Mouse (Mus musculus): ENCODE results near the gene Dip2c.

Dip2c gene

DNA sequence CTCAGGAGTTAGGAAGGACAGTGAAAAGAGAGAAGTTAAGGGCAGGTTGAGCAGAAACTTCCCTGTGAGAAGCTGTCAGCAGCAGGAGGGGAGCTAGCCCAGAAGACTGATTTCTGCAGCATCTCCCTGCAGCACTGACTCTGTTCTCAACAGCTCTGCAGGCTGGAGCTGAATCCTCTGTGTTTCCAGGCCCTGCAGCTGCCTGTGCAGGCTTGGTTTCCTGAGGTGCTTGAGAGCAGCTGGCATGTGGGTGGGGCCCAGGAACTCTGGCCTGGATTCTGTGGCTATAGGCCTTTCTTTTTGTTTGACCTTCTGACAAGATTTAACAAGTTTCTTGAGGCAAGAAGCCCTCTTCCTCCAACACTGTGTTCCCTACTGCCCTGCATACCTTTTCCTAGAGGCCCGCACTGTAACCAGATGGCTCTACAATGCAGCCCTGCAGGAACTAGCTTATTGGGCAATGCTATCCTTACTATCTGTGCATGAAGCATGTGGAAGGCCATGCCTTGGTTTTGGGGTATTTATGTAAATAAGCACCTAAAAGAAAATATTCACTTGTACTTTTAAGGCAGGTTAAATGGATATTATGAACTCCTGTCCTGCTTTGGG lies 53.1 kb downstream of the Dip2c start:
- DNase-seq (ENCODE audit: low spot score in 2 of 2), result peak in 1 of 2 experiments; percentile 17

DNA sequence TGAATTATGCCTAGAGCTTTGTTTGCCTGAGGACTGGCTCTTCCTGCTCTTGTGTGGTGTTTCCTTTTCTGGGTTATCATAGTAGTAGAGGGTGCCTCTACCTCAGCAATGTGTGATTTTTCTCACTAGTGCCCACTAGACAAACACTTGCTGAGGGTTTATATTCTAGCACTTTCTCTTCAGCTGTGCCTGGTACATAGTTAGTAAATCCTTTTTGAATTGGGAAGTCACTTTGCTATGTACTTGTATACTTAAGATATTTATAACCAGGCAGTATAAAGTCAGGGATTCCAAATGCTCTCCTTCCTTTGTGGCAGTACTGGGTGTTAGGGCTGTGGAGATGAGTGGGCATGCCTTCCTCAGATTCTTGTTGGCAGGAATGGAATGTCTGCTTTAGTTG lies 56.9 kb downstream of the Dip2c start:
- no peak for DNase-seq (ENCODE audit: low spot score in 2 of 2)

DNA sequence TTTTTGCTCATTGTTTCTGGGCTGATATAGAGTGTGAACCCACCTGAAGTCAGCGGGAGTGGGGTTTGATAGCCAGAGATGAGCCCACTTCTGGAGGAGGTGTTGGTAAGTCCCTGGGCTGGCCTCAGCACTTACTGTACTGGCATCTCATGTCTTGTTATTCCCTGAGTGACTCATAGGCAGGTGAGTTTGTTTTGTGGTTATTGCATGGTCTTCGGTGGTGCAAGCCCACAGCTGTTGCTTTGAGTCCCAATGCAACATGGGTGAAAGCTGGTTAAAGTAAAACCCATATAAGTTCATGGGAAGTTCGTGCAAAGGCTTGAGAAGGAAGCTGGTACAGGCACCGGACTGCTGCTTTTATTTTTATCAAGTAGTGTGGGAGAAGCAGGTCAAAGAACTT lies 64.0 kb downstream of the Dip2c start:
- DNase-seq (ENCODE audit: low spot score in 2 of 2), result no peak

DNA sequence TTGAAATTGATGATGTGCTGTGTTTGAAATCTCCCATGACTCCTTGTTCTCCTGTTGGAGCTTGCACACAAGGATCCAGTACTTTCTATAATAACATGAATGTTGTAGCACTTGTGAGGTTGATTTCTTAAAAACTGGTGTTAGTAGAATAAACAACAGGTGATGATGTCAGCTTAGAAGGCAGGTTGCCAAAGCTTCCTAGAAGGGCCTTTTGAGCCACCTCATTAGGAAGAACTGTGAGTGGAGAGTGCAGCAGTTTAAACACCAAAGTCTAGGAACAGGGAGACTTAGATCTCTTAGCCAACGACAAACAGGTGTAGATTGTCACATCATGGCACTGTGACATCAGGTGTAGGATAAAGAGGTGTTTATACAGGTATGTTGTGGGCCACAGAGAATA lies 66.4 kb downstream of the Dip2c start:
- DNase-seq (ENCODE audit: low spot score in 2 of 2), result no peak

- DNase-seq (ENCODE audit: low spot score in 2 of 2), result no peak
Measured at GRCm38 (mm10) chr13:9347448-9347847, 71.1 kb downstream of the Dip2c start.

DNA sequence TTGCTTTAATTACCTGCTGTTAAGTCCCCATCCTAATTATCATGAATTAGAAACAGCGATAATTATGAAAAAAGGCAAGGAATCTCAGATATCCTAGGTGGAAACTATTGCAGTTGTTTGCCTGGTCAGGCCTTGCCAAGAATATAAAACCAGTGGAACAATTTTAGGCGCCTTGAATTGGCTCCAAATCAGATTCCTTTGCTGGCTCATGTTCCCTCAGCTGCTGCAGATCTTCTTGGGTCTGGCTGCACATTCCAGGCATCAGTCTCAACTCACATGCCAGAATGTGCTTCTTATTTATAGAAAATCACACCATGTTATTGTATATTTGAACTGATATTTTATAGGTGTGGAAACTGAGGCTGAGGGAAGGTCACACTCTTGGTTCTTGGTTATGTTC lies 74.3 kb downstream of the Dip2c start:
- peak; percentile 54 to 69 for DNase-seq (ENCODE audit: low spot score in 2 of 2)

DNA sequence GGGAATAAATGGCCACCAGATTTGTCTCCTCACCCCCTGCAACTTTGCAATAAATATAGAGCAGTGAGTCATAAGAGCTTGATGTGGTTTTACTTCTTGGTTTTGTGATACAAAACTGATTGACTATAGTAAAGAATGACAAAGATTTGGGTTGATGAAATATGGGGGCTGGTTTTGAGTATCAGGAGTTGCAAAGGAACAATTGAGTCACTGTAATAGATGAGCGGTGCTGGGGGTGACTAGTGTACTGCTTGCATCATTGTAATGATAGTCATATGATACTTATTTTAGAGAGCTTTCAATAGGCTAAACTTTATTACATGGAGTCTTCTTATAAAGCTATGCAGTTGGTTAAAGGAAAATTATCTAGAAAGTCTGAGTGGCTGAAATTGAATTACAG lies 77.6 kb downstream of the Dip2c start:
- no peak for DNase-seq (ENCODE audit: low spot score in 2 of 2)

- DNase-seq (ENCODE audit: low spot score in 2 of 2), result no peak
Measured at GRCm38 (mm10) chr13:9355331-9355730, 79.0 kb downstream of the Dip2c start.

GRCm38 (mm10) chr13:9361457-9361856 lies 85.1 kb downstream of the Dip2c start:
- DNase-seq (ENCODE audit: low spot score in 2 of 2), result no peak

GRCm38 (mm10) chr13:9371387-9371786 lies 95.1 kb downstream of the Dip2c start:
- no peak for DNase-seq (ENCODE audit: low spot score in 2 of 2)

DNA sequence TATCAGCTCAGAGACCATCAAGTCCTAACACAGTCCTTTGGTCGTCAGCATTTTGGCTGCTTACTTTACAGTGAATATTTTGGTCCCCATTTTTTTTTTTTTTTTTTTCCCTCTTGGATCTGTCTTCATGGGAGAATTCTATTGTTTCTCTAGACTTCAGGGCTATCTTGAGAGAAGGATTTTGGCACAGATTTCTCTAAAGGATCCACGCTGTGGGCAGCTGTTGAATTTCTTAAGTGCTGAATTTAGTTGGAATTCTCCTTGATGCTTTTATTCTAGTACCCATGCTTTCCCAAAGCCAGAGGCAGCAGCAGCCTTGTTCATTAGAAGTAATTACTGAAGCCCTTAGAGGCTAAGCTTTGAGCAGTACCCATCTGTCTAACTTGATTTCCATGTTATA lies 100.8 kb downstream of the Dip2c start:
- no peak for DNase-seq (ENCODE audit: low spot score in 2 of 2)

DNA sequence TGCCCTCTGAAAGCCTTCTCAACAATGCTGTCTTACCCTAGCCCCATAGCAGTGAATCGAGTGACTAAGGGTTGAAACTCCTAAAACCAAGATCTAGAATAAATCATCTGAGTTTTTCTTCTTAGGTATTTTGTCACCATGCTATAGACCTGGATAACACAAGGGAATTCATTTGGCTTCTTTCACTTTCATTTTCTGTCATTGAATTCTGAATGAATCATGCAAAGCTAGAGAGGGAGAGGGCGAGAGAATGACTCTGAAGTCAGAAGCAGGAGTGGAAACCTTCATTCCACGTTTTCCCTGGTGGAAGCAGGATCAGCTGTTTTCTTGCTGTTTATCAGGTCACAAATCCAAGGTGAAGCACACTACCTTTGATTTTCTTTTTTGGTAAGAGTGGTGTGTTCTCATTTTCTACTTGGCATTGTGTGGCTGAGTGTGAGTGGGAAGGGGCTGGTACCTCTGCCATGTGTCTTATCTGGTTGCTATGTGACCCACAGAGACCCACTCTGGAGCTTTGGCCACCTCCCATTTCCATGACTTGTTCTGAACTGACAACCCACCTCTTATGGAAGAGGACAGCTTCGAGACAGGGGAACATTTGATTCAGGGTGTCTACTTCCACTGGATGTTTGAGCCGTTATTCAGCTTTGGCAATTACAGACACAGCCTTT lies 104.5 kb downstream of the Dip2c start:
- DNase-seq (ENCODE audit: low spot score in 2 of 2), result no peak

GRCm38 (mm10) chr13:9388017-9388416 lies 111.7 kb downstream of the Dip2c start:
- DNase-seq (ENCODE audit: low spot score in 2 of 2), result no peak

- no peak for DNase-seq (ENCODE audit: low spot score in 2 of 2)
Measured at GRCm38 (mm10) chr13:9389334-9389733, 113.0 kb downstream of the Dip2c start.

- no peak for DNase-seq (ENCODE audit: low spot score in 2 of 2)
Measured at GRCm38 (mm10) chr13:9390204-9390804, 114.0 kb downstream of the Dip2c start.

DNA sequence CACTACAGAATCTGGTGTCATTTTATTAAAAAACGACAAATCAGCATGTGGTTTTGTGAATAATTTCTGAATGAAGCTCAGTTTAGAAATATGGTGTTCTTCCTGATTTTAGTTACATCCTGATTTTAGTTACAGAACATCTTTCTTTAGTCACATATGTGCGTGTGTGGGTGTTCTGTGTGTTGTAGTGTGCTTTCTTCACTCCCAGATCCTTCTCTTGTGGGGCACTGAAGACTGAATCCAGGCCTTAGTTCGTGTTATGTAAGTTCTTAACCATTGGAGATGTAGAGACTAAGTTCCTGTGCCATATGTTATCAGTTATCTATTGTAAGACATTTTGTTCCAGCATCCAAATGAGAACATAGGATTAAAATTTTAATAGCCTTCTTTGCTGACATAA lies 117.1 kb downstream of the Dip2c start:
- DNase-seq (ENCODE audit: low spot score in 2 of 2), result no peak

DNA sequence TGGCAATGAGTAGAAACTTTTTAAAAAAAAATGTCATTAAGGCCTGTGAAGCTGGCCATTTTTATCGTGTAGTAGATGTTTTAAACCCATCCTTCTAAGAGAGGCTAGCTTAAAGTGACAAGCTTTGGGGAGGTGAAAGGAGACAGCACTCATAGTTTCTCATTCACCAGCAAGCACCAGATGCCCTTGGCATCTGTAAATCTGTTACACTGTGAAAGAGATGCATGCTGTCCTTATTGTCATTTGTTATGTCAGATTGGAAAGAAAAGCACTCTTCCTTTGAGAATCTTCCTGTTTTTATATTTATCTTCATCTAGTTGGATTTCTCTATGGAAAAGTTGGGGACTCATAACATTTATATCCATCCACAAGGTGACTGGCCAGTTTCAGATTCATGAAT lies 119.0 kb downstream of the Dip2c start:
- no peak for DNase-seq (ENCODE audit: low spot score in 2 of 2)

GRCm38 (mm10) chr13:9398846-9399245 lies 122.5 kb downstream of the Dip2c start:
- DNase-seq (ENCODE audit: low spot score in 2 of 2), result no peak

GRCm38 (mm10) chr13:9405399-9405798 lies 129.1 kb downstream of the Dip2c start:
- no peak for DNase-seq (ENCODE audit: low spot score in 2 of 2)

- DNase-seq (ENCODE audit: low spot score in 2 of 2), result no peak
Measured at GRCm38 (mm10) chr13:9408983-9409382, 132.7 kb downstream of the Dip2c start.

GRCm38 (mm10) chr13:9418441-9418840 lies 142.1 kb downstream of the Dip2c start:
- no peak for DNase-seq (ENCODE audit: low spot score in 2 of 2)

GRCm38 (mm10) chr13:9419213-9419612 lies 142.9 kb downstream of the Dip2c start:
- no peak for DNase-seq (ENCODE audit: low spot score in 2 of 2)

- DNase-seq (ENCODE audit: low spot score in 2 of 2), result no peak
Measured at GRCm38 (mm10) chr13:9421949-9422348, 145.6 kb downstream of the Dip2c start.
